Mouse (Mus musculus) T-helper 2 cell (primary cell): ENCODE measurements around the gene Tifa.

Source experiments
- in situ Hi-C: fragments of 300-600 bp; cut with MboI, MseI; formaldehyde crosslinking; loops from one replicate; pipeline ENCODE4 v1.15.1; 2025; ENCODE audit warnings: high pct_unique_total_duplicates

Tifa gene

GRCm38 (mm10) chr3:127783680-127784079, 5.9 kb upstream of the Tifa start:
- in situ Hi-C loops: loop anchor here (25.0 kb wide), 1 partner anchor 1429 kb away; no protein-coding TSS in a partner anchor

- in situ Hi-C loops: loop anchor here (25.0 kb wide), 1 partner anchor 1425 kb away; no protein-coding TSS in a partner anchor
Observed at GRCm38 (mm10) chr3:127787032-127787431, 2.6 kb upstream of the Tifa start.

GRCm38 (mm10) chr3:127788038-127788437, 1.6 kb upstream of the Tifa start:
- in situ Hi-C loops: loop anchor here (25.0 kb wide), 1 partner anchor 1424 kb away; no protein-coding TSS in a partner anchor

- in situ Hi-C loops: loop anchor here (25.0 kb wide), 1 partner anchor 1423 kb away; no protein-coding TSS in a partner anchor
Observed at GRCm38 (mm10) chr3:127788919-127789318, 686 bp upstream of the Tifa start.

- in situ Hi-C loops: loop anchor here (25.0 kb wide), 1 partner anchor 1422 kb away; no protein-coding TSS in a partner anchor
Observed at GRCm38 (mm10) chr3:127790234-127791055, 840 bp downstream of the Tifa start.

- in situ Hi-C loops: loop anchor here (25.0 kb wide), 1 partner anchor 1421 kb away; no protein-coding TSS in a partner anchor
Observed at GRCm38 (mm10) chr3:127791056-127791483, 1.5 kb downstream of the Tifa start.

- in situ Hi-C loops: loop anchor here (25.0 kb wide), 1 partner anchor 1420 kb away; no protein-coding TSS in a partner anchor
Observed at GRCm38 (mm10) chr3:127791595-127792561, 2.3 kb downstream of the Tifa start.

GRCm38 (mm10) chr3:127793022-127793421, 3.4 kb downstream of the Tifa start:
- in situ Hi-C loops: loop anchor here (25.0 kb wide), 1 partner anchor 1419 kb away; no protein-coding TSS in a partner anchor

- in situ Hi-C loops: loop anchor here (25.0 kb wide), 1 partner anchor 1417 kb away; no protein-coding TSS in a partner anchor
Observed at GRCm38 (mm10) chr3:127795762-127796161, 6.2 kb downstream of the Tifa start.

GRCm38 (mm10) chr3:127796271-127796670, 6.7 kb downstream of the Tifa start:
- in situ Hi-C loops: loop anchor here (25.0 kb wide), 1 partner anchor 1416 kb away; no protein-coding TSS in a partner anchor

- in situ Hi-C loops: no loop called here
Observed at GRCm38 (mm10) chr3:127801162-127801561, 11.6 kb downstream of the Tifa start.

- in situ Hi-C loops: no loop called here
Observed at GRCm38 (mm10) chr3:127802814-127803213, 13.2 kb downstream of the Tifa start.

GRCm38 (mm10) chr3:127804439-127804838, 14.8 kb downstream of the Tifa start:
- in situ Hi-C loops: no loop called here

GRCm38 (mm10) chr3:127805071-127805470, 15.5 kb downstream of the Tifa start:
- in situ Hi-C loops: no loop called here

- in situ Hi-C loops: no loop called here
Observed at GRCm38 (mm10) chr3:127805991-127806390, 16.4 kb downstream of the Tifa start.

GRCm38 (mm10) chr3:127807846-127808245, 18.2 kb downstream of the Tifa start:
- in situ Hi-C loops: no loop called here

- in situ Hi-C loops: no loop called here
Observed at GRCm38 (mm10) chr3:127809103-127809502, 19.5 kb downstream of the Tifa start.

GRCm38 (mm10) chr3:127817120-127817683, 27.6 kb downstream of the Tifa start:
- in situ Hi-C loops: no loop called here

- in situ Hi-C loops: no loop called here
Observed at GRCm38 (mm10) chr3:127818694-127819663, 29.4 kb downstream of the Tifa start.

GRCm38 (mm10) chr3:127820400-127820799, 30.8 kb downstream of the Tifa start:
- in situ Hi-C loops: no loop called here
